Mouse (Mus musculus) thymus, adult 2 months (tissue): ENCODE data around the gene Paxx. TPM values are rescaled to one million over a fixed set of nuclear protein-coding genes. Genes with fewer than 3 reads are reported as not detected.

Experiments
- DNase-seq: peaks from one replicate; pipeline ENCODE4 v3.0.0; 2021
- H3K27ac ChIP-seq: fragments of 200-500 bp; 2 replicates; pipeline ENCODE4 v1.5.1; 2012; ENCODE audit warnings: low read length, control low read depth; ENCODE audit not compliant: control insufficient read depth, insufficient read depth
- H3K27me3 ChIP-seq: fragments of 200-500 bp; 2 replicates; pipeline ENCODE4 v1.6.1; 2012; ENCODE audit warnings: mild to moderate bottlenecking, low read length, moderate library complexity, mixed read lengths; ENCODE audit not compliant: control insufficient read depth, insufficient read depth
- H3K36me3 ChIP-seq: fragments of 200-500 bp; 2 replicates; pipeline ENCODE4 v1.6.1; 2012; ENCODE audit warnings: mild to moderate bottlenecking, low read length, moderate library complexity; ENCODE audit not compliant: control insufficient read depth, insufficient read depth
- H3K4me1 ChIP-seq: fragments of 200-500 bp; replicated peaks from 2 replicates; pipeline ENCODE4 v1.6.1; 2012; ENCODE audit warnings: low read length; ENCODE audit not compliant: control insufficient read depth, insufficient read depth
- H3K4me3 ChIP-seq: fragments of 200-500 bp; 2 replicates; pipeline ENCODE4 v1.5.1; 2012; ENCODE audit warnings: mild to moderate bottlenecking, low read length, control low read depth, moderate library complexity; ENCODE audit not compliant: control insufficient read depth, insufficient read depth
- CTCF ChIP-seq: fragments of 200-500 bp; IDR thresholded peaks from 2 replicates; pipeline ENCODE4 v1.5.1; 2012; ENCODE audit warnings: mild to moderate bottlenecking, control low read depth, low read length, moderate library complexity, borderline replicate concordance; ENCODE audit not compliant: control insufficient read depth, poor library complexity, insufficient read depth; ENCODE audit errors: extremely low read depth
- POLR2A ChIP-seq: fragments of 200-500 bp; IDR thresholded peaks from 2 replicates; pipeline ENCODE4 v1.6.1; 2012; ENCODE audit warnings: mild to moderate bottlenecking, low read length, control low read depth, moderate library complexity; ENCODE audit not compliant: control insufficient read depth, poor library complexity, insufficient read depth; ENCODE audit errors: extremely low read depth
- WGBS: fragments of 180-500 bp; shearing (Covaris S2); methylation state at CpG from one replicate; pipeline ENCODE4 v1.1.7; 2018; 5-methylcytosine and 5-hydroxymethylcytosine counted together
- polyA plus RNA-seq: library from polyadenylated mRNA; depleted of rRNA; stranded (reverse); fragments of >200 nt; gene quantifications from 2 replicates; pipeline ENCODE4 v1.2.3, GENCODE M21; 2012

Gene Paxx
- polyA plus RNA-seq, 1 experiment = 192 TPM

DNA sequence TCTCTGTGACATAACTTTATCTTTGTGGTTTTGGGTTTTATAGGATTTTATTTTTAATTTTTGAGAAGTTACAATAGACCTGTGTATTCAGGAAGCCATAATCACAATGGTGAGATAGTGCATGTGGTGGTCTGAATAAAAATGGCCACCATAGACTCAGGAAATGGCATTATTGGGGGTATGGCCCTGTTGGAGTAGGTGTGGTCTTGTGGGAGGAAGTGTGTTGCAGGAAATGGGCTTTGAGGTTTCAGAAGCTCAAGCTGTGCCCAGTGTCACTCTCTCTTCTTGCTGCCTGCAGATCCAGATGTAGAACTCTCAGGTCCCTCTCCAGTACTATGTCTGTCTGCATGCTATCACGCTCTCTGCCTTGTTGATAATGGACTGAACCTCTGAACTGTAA, 19.6 kb upstream of the Paxx start:
- Histone ChIP-seq H3K4me3 (no peak overlapping the region), H3K27ac (no peak overlapping the region), H3K4me1 (peaks cover 20% of the 10 kb centered on the region), H3K27me3 (no peaks in the 10 kb centered on the region), H3K36me3 (no peaks in the 10 kb centered on the region)
- TF ChIP-seq POLR2A = no peak
- no peak for TF ChIP-seq CTCF
- no peak for DNase-seq
- WGBS = 76% methylated on average over 1 of the region's 1 CpGs

DNA sequence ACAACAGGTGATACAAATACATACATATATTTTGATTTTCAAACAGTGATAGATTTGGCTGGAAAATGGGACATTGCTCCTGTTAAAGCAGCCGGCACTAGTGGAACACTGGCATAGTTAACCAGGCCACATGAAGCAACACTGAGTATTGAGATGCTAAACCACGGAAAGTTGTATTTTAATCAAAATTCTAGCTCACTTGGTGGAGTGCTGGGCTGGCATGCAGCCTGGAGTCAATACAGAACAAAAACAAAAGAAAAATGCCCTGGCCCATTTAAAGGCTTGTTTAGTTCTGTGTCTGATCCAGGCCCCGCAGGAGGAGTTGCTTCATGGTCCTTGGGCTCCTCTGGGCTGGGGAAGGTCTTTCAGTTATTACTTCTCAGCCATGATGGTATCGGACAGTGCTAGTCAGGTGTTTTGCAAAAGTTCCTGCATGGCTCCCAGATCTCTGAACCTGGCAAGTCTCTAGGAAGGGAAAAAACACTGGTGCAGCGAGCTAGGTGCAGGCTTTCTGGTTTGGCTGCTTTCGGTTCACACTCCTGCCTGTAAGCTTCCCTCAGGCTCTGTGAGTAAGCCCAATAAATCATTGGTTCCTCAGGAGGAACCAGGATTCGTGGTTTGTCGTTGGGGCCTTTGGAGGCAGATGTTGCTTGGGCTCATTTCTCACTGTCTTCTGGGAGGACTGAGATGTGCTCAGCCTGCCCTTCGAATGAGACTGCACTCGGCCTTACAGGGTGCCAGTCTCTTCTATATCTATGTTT, 18.8 kb upstream of the Paxx start:
- Histone ChIP-seq H3K36me3 (no peaks in the 10 kb centered on the region), H3K27ac (no peak overlapping the region), H3K4me1 (peaks cover 12% of the 10 kb centered on the region), H3K27me3 (no peaks in the 10 kb centered on the region), H3K4me3 (no peak overlapping the region)
- WGBS = 78% methylated on average over 10 of the region's 10 CpGs
- no peak for TF ChIP-seq POLR2A
- TF ChIP-seq CTCF = no peak
- DNase-seq = no peak

DNA sequence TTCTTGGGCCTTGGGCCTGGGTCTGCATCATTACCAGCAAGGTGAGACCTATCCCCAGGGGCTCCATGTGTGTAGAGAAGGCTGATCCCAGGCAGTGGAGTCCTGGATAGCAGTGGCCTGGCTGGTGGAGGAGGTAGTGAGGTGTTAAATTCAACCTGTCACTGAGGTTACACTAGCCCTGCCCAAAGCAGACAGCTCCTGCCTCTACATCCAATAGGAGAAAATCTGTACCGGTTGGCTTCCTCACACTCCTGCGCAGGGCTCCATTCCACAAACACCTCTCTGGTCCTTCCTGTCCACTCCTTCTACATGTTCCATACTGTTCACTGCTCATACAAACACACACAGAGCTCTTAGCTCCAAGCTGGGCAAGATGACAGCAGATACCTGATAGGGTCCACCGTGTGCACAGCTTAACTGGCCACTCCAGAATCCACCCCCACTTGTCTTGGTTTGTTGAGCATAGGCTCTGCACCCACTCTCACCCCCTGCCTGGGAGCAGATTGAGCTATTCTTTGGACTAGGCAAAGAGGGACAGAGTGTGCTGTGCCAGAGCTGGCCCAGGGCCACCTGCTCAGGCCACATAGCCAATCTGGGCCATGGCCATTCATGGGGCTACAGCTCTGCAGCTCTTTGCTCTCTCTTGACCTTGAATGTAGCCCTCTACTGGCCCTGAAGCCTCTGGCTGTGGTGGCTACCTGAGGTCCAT, 17.2 kb upstream of the Paxx start:
- Histone ChIP-seq H3K27ac (no peak overlapping the region), H3K4me1 (0 out of 2 replicates have a peak, but pooled peaks cover under 1% of the 10 kb centered on the region), H3K27me3 (no peaks in the 10 kb centered on the region), H3K4me3 (no peak overlapping the region), H3K36me3 (no peaks in the 10 kb centered on the region)
- 91% methylated on average over 3 of the region's 3 CpGs for WGBS
- no peak for DNase-seq
- no peak for TF ChIP-seq CTCF
- TF ChIP-seq POLR2A = no peak

DNA sequence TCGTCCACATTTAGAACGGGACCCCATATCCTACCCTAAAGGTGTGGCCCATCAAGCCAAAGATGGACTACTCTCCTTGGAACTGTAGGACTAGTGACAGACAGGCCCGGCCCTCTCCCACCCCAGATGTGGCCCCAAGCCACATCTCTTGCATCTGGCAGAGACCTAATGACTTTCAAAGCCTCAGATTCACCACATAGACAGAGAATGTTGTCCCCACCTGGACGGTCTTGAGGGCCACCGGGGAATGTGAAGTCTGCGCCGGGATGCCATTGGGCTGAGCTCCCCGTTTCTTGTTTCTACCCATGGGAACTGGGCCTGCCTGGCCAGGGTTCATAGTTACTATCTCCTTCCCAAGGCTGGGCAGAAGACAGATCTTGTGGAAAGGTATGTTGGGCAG, 16.6 kb upstream of the Paxx start:
- 91% methylated on average over 8 of the region's 8 CpGs for whole genome bisulfite sequencing
- no peaks in the 10 kb centered on the region for H3K27me3 ChIP-seq
- no peaks in the 10 kb centered on the region for H3K36me3 ChIP-seq
- H3K4me3 ChIP-seq = no peak overlapping the region
- no peaks in the 10 kb centered on the region for H3K4me1 ChIP-seq
- no peak for TF ChIP-seq POLR2A
- TF ChIP-seq CTCF = no peak
- no peak for DNase-seq
- no peak overlapping the region for H3K27ac ChIP-seq

DNA sequence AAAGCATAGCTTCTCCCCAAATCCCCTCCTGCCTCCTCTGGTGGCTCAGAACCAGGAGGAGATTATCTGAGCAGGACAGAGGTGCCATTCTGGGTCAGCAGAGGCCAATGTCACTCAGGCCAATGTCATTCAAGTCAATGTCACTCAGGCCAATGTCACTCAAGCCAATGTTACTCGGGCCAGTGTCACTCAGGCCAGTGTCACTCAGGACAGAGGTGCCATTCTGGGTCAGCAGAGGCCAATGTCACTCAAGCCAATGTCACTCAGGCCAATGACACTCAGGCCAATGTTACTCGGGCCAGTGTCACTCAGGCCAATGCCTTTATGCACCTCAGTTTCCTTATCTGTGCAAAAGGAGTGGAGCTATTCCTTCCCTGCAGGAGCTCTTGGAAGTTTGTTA, 11.7 kb upstream of the Paxx start:
- Histone ChIP-seq H3K4me3 (no peak overlapping the region), H3K36me3 (no peaks in the 10 kb centered on the region), H3K27ac (no peak overlapping the region), H3K27me3 (no peaks in the 10 kb centered on the region), H3K4me1 (peaks cover 7% of the 10 kb centered on the region)
- TF ChIP-seq CTCF (no peak), POLR2A (no peak)
- 79% methylated on average over 2 of the region's 2 CpGs for WGBS
- DNase-seq = no peak

DNA sequence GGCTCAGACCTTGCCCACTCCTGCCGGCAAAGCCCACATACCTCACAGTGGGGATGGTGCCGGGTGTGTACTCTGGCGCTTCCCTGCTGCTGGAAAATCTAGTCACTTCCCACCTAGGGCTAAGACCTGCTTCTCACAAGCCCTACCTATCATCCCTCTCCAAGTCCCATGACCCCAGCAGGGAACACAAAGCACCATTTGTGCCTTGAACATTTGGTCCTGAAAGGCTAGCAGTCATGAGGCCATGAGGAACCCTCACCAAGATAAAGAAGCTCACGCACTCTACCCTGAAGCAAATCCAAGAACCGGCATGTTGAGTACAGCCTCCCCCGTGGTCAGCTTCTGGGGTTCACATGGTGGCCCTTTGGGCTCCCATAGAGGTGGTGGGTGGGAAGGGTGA, 9.1 kb upstream of the Paxx start, which contains the start of gene Ptgds:
TSS of gene Ptgds (minus strand) at position 78 of the 400 bp plus-strand sequence.
- Histone ChIP-seq H3K4me3 (no peak within 1 kb of the TSS), H3K27me3 (no peaks in the 10 kb centered on the region), H3K4me1 (peaks cover 31% of the 10 kb centered on the region), H3K36me3 (no peaks in the 10 kb centered on the region), H3K27ac (no peak within 1 kb of the TSS)
- TF ChIP-seq POLR2A (no peak), CTCF (no peak)
- 95% methylated on average over 6 of the region's 6 CpGs for WGBS
- no peak for DNase-seq
